Mouse (Mus musculus) lung, embryonic 14.5 days (tissue): ENCODE results near the gene Iqschfp. TPM values are rescaled to one million over a fixed set of nuclear protein-coding genes. Genes with fewer than 3 reads are reported as not detected.

Source experiments
- ATAC-seq: fragments of 200-750 bp; cut with Nextera tagmentation; 2 replicates; pipeline ENCODE4 v1.8.0; 2017; ENCODE audit warnings: mild to moderate bottlenecking, moderate TSS enrichment, moderate library complexity; ENCODE audit not compliant: insufficient read depth
- DNase-seq: peaks from one replicate; pipeline ENCODE4 v3.0.0-alpha.2; 2015
- H3K27ac ChIP-seq: fragments of 300-500 bp; sonication (generic); 2 replicates; pipeline ENCODE4 v1.5.1; 2014; ENCODE audit warnings: low read depth, mild to moderate bottlenecking, moderate library complexity
- H3K27me3 ChIP-seq: fragments of 300-500 bp; sonication (generic); 2 replicates; pipeline ENCODE4 v1.6.1; 2014; ENCODE audit warnings: low read length, control low read depth; ENCODE audit not compliant: insufficient read depth
- H3K36me3 ChIP-seq: fragments of 300-500 bp; sonication (generic); 2 replicates; pipeline ENCODE4 v1.6.1; 2014; ENCODE audit warnings: control low read depth; ENCODE audit not compliant: insufficient read depth
- H3K4me1 ChIP-seq: fragments of 300-500 bp; sonication (generic); 2 replicates; pipeline ENCODE4 v1.6.1; 2014; ENCODE audit warnings: antibody characterized with exemption, control low read depth; ENCODE audit not compliant: insufficient read depth
- H3K4me2 ChIP-seq: fragments of 300-500 bp; sonication (generic); 2 replicates; pipeline ENCODE4 v1.6.1; 2014; ENCODE audit warnings: mild to moderate bottlenecking
- H3K4me3 ChIP-seq: fragments of 300-500 bp; sonication (generic); 2 replicates; pipeline ENCODE4 v1.5.1; 2014; ENCODE audit warnings: low read depth, low read length
- H3K9ac ChIP-seq: fragments of 300-500 bp; sonication (generic); 2 replicates; pipeline ENCODE4 v1.6.1; 2014
- H3K9me3 ChIP-seq: fragments of 300-500 bp; sonication (generic); 2 replicates; pipeline ENCODE4 v1.6.1; 2016; ENCODE audit warnings: low read depth, low read length, control low read depth
- CTCF ChIP-seq: IDR thresholded peaks from 2 replicates; pipeline ENCODE4 v1.5.1; 2016; ENCODE audit warnings: antibody characterized with exemption, low read depth
- WGBS: fragments of 180-500 bp; shearing (Covaris S2); extraction: QIAGEN DNeasy Blood & Tissue Kit; methylation state at CpG from one replicate; pipeline ENCODE4 v1.1.7; 2014; 5-methylcytosine and 5-hydroxymethylcytosine counted together
- polyA plus RNA-seq: library from polyadenylated mRNA; unstranded; fragments of >200 nt; fragmentation: Nextera tagmentation; extraction: Ambion mirVana; gene quantifications from 2 replicates; pipeline ENCODE4 v1.2.1, GENCODE M21; 2014

Gene Iqschfp
- polyA plus RNA-seq, 1 experiment from 2014 or later, result not detected

- peak; percentile 86 for DNase-seq
- no peak overlapping the region for H3K4me2 ChIP-seq
- ATAC-seq, result peak; percentile 38; the same call in 1 of the 2 replicates
- peak; percentile 61 for TF ChIP-seq CTCF
- H3K9me3 ChIP-seq, result no peaks in the 10 kb centered on the region
- no peaks in the 10 kb centered on the region for H3K36me3 ChIP-seq
- H3K27me3 ChIP-seq, result no peaks in the 10 kb centered on the region
- no peak overlapping the region for H3K27ac ChIP-seq
- H3K4me3 ChIP-seq, result no peak overlapping the region
- no peak overlapping the region for H3K9ac ChIP-seq
- no peaks in the 10 kb centered on the region for H3K4me1 ChIP-seq
- 71% methylated on average over 10 of the region's 10 CpGs for WGBS
Measured at GRCm38 (mm10) chr3:68615042-68615810, 723.2 kb downstream of the Iqschfp start.

DNA sequence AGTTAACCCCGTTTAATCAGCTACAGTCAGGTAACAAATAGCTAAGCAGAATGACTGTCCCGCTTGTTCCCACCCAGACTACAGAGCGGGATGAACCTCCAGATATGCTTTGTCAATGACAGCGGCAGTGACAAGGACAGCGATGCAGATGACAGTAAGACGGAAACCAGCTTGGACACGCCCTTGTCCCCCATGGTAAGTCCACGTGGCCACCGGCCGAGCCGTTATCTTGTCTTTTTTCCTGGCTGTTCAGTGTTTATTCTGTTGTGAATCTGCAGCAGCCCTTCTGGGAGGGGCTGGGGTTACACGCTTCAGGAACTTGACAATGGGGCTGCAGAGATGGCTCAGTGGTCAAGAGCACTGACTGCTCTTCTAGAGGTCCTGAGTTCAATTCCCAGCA, 724.3 kb downstream of the Iqschfp start:
- TF ChIP-seq CTCF, result no peak
- no peak overlapping the region for H3K4me2 ChIP-seq
- ATAC-seq, result no peak
- peaks cover 8% of the 10 kb centered on the region; the same call in 1 of the 2 replicates for H3K36me3 ChIP-seq
- 63% methylated on average over 12 of the region's 12 CpGs for WGBS
- no peak for DNase-seq
- H3K9ac ChIP-seq, result no peak overlapping the region
- H3K27ac ChIP-seq, result no peak overlapping the region
- H3K4me1 ChIP-seq, result no peaks in the 10 kb centered on the region
- no peaks in the 10 kb centered on the region for H3K9me3 ChIP-seq
- no peaks in the 10 kb centered on the region for H3K27me3 ChIP-seq
- H3K4me3 ChIP-seq, result no peak overlapping the region

GRCm38 (mm10) chr3:68617708-68618107, 725.7 kb downstream of the Iqschfp start:
- H3K4me2 ChIP-seq, result no peak overlapping the region
- no peak for DNase-seq
- H3K9ac ChIP-seq, result no peak overlapping the region
- TF ChIP-seq CTCF, result no peak
- H3K27ac ChIP-seq, result no peak overlapping the region
- H3K4me3 ChIP-seq, result no peak overlapping the region
- H3K4me1 ChIP-seq, result no peaks in the 10 kb centered on the region
- WGBS, result 89% methylated on average over 10 of the region's 10 CpGs
- H3K36me3 ChIP-seq, result peaks cover 14% of the 10 kb centered on the region; the same call in 1 of the 2 replicates
- H3K9me3 ChIP-seq, result no peaks in the 10 kb centered on the region
- H3K27me3 ChIP-seq, result no peaks in the 10 kb centered on the region
- no peak for ATAC-seq

DNA sequence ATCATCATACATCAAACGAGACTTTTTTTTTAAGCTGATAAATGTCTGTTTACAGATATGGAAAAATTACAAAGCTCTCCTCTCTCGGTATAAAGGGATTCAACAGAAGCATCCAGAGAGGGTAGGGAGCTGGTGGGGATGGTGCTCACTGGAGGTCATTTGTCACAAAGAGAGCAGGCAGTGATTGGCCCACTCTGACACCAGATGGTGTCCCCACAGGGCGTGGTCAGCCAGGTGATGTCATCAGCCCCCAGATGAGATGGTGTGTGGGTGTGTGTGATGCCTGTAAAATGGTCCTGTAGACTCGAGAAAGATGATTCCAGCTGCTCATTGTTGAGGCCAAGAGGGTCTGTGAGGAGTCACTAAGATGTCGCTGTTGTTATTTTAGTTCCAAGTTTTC, 727.1 kb downstream of the Iqschfp start:
- H3K9me3 ChIP-seq, result no peaks in the 10 kb centered on the region
- DNase-seq (no peak), ATAC-seq (peak; percentile 40; the same call in 1 of the 2 replicates)
- H3K27me3 ChIP-seq, result no peaks in the 10 kb centered on the region
- H3K9ac ChIP-seq, result no peak overlapping the region
- no peak overlapping the region for H3K27ac ChIP-seq
- TF ChIP-seq CTCF, result no peak
- H3K4me2 ChIP-seq, result no peak overlapping the region
- 48% methylated on average over 5 of the region's 5 CpGs for WGBS
- peaks cover 20% of the 10 kb centered on the region; the same call in 1 of the 2 replicates for H3K36me3 ChIP-seq
- H3K4me3 ChIP-seq, result no peak overlapping the region
- no peaks in the 10 kb centered on the region for H3K4me1 ChIP-seq

- H3K9ac ChIP-seq, result no peak overlapping the region
- DNase-seq (no peak), ATAC-seq (no peak)
- no peak overlapping the region for H3K4me2 ChIP-seq
- WGBS, result 88% methylated on average over 3 of the region's 3 CpGs
- H3K9me3 ChIP-seq, result no peaks in the 10 kb centered on the region
- no peak overlapping the region for H3K4me3 ChIP-seq
- TF ChIP-seq CTCF, result no peak
- no peaks in the 10 kb centered on the region for H3K4me1 ChIP-seq
- no peak overlapping the region for H3K27ac ChIP-seq
- no peaks in the 10 kb centered on the region for H3K27me3 ChIP-seq
- H3K36me3 ChIP-seq, result peaks cover 25% of the 10 kb centered on the region; the same call in 1 of the 2 replicates
Measured at GRCm38 (mm10) chr3:68621971-68622370, 729.9 kb downstream of the Iqschfp start.

DNA sequence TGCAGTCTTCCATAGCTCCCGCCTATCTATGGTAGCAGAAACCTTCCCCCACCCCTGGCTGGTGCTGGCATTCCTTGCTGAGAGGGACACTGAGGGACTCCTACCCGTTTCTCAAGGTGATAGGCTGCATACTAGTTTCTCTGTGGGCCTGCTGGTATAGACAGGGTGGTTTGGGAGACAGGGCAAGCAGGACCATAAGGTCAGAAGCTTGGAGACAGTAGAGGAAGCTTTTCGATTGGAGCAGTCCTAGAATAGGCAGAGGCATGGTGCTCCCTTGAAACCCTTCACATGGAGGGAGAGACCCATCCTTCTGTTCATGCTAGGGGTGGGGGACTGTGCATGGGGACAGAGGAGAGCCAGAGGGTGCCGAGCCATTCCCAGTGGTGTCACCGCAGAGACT, 731.0 kb downstream of the Iqschfp start:
- H3K4me1 ChIP-seq, result no peaks in the 10 kb centered on the region
- ATAC-seq, result no peak
- no peaks in the 10 kb centered on the region for H3K27me3 ChIP-seq
- 87% methylated on average over 5 of the region's 5 CpGs for WGBS
- no peak for DNase-seq
- no peak overlapping the region for H3K27ac ChIP-seq
- TF ChIP-seq CTCF, result no peak
- no peak overlapping the region for H3K9ac ChIP-seq
- H3K36me3 ChIP-seq, result peaks cover 25% of the 10 kb centered on the region; the same call in 1 of the 2 replicates
- H3K4me2 ChIP-seq, result no peak overlapping the region
- H3K9me3 ChIP-seq, result no peaks in the 10 kb centered on the region
- no peak overlapping the region for H3K4me3 ChIP-seq

GRCm38 (mm10) chr3:68624471-68624870, 732.4 kb downstream of the Iqschfp start:
- Histone ChIP-seq H3K4me1 (no peaks in the 10 kb centered on the region), H3K4me2 (no peak overlapping the region), H3K9me3 (no peaks in the 10 kb centered on the region), H3K27ac (no peak overlapping the region), H3K27me3 (no peaks in the 10 kb centered on the region), H3K36me3 (peaks cover 25% of the 10 kb centered on the region; the same call in 1 of the 2 replicates), H3K9ac (no peak overlapping the region), H3K4me3 (no peak overlapping the region)
- WGBS, result 81% methylated on average over 6 of the region's 6 CpGs
- ATAC-seq (no peak), DNase-seq (no peak)
- TF ChIP-seq CTCF, result no peak
